Mouse (Mus musculus) myocyte (in vitro differentiated cells): ENCODE data around the gene Wdr74. TPM values are rescaled to one million over a fixed set of nuclear protein-coding genes. Genes with fewer than 3 reads are reported as not detected.
A peak's percentile ranks its signal among the peaks of the same experiment; 100 is the strongest.
"Not testable (repeated sequence)": the region's sequence is repeated elsewhere in the genome, so short reads cannot be mapped to it uniquely, and the experiment has no call there.

Experiments
- H3K27me3 ChIP-seq: one replicate; pipeline ENCODE4 v1.6.1; 2011; ENCODE audit not compliant: control insufficient read depth, insufficient read depth, insufficient read length
- H3K36me3 ChIP-seq: one replicate; pipeline ENCODE4 v1.6.1; 2011; ENCODE audit not compliant: control insufficient read depth, insufficient read depth
- H3K4me2 ChIP-seq: one replicate; pipeline ENCODE4 v1.6.1; 2011; ENCODE audit warnings: low read depth, control low read depth
- H3K4me3 ChIP-seq: one replicate; pipeline ENCODE4 v1.5.1; 2011; ENCODE audit warnings: mild to moderate bottlenecking, control low read depth, moderate library complexity
- H3K79me2 ChIP-seq: one replicate; pipeline ENCODE4 v1.6.1; 2011; ENCODE audit not compliant: control insufficient read depth, insufficient read depth
- H3ac ChIP-seq: one replicate; pipeline ENCODE4 v1.6.1; 2011; ENCODE audit not compliant: control insufficient read depth, insufficient read length
- CEBPB ChIP-seq: IDR thresholded peaks from 2 replicates; pipeline ENCODE4 v1.6.1; 2011; ENCODE audit warnings: mild to moderate bottlenecking, moderate library complexity; ENCODE audit not compliant: poor library complexity, insufficient read depth, severe bottlenecking
- E2F4 ChIP-seq: IDR thresholded peaks from one replicate; pipeline ENCODE4 v1.6.1; 2011; ENCODE audit warnings: mild to moderate bottlenecking, control low read depth, moderate library complexity; ENCODE audit not compliant: insufficient read depth
- MAX ChIP-seq: IDR thresholded peaks from one replicate; pipeline ENCODE4 v1.6.1; 2011; ENCODE audit warnings: low read depth, mild to moderate bottlenecking, control low read depth
- MYOD1 ChIP-seq, 3 experiments: IDR thresholded peaks; one replicate each; pipeline ENCODE4 v1.6.1; 2011; ENCODE audit warnings: control low read depth in 2 of 3, low read depth in 2 of 3, mild to moderate bottlenecking in 2 of 3, moderate library complexity in 1 of 3; ENCODE audit not compliant: insufficient read length in 2 of 3, control insufficient read depth in 1 of 3
- MYOG ChIP-seq, 3 experiments: IDR thresholded peaks; one replicate each; pipeline ENCODE4 v1.6.1; 2011; ENCODE audit warnings: control low read depth in 2 of 3, low read depth in 2 of 3, mild to moderate bottlenecking in 2 of 3; ENCODE audit not compliant: insufficient read length in 2 of 3, control insufficient read depth in 1 of 3, insufficient read depth in 1 of 3
- POLR2A ChIP-seq: IDR thresholded peaks from one replicate; pipeline ENCODE4 v1.6.1; 2011; ENCODE audit warnings: low read depth, mild to moderate bottlenecking, control low read depth, moderate library complexity; ENCODE audit not compliant: insufficient read length
- POLR2AphosphoS2 ChIP-seq: IDR thresholded peaks from one replicate; pipeline ENCODE4 v1.6.1; 2011; ENCODE audit warnings: low read depth, control low read depth; ENCODE audit not compliant: insufficient read length
- REST ChIP-seq: IDR thresholded peaks from one replicate; pipeline ENCODE4 v1.6.1; 2011; ENCODE audit warnings: mild to moderate bottlenecking, control low read depth, moderate library complexity; ENCODE audit not compliant: insufficient read depth, insufficient read length
- SRF ChIP-seq: IDR thresholded peaks from one replicate; pipeline ENCODE4 v1.6.1; 2011; ENCODE audit warnings: low read depth; ENCODE audit not compliant: control insufficient read depth, insufficient read length
- TCF12 ChIP-seq: IDR thresholded peaks from one replicate; pipeline ENCODE4 v1.6.1; 2011; ENCODE audit warnings: mild to moderate bottlenecking, control low read depth; ENCODE audit not compliant: poor library complexity, insufficient read depth, severe bottlenecking
- TCF3 ChIP-seq: IDR thresholded peaks from one replicate; pipeline ENCODE4 v1.6.1; 2011; ENCODE audit warnings: low read depth, control low read depth; ENCODE audit not compliant: insufficient read length
- USF1 ChIP-seq: IDR thresholded peaks from one replicate; pipeline ENCODE4 v1.6.1; 2011; ENCODE audit warnings: low read depth, mild to moderate bottlenecking, control low read depth, moderate library complexity
- polyA plus RNA-seq: library from polyadenylated mRNA; unstranded; fragments of >200 nt; fragmentation: generic; extraction: Trizol; gene quantifications from one replicate; pipeline ENCODE4 v1.2.1, GENCODE M21; 2012; ENCODE audit warnings: missing spikeins

Wdr74 gene
- polyA plus RNA-seq, 1 experiment: 109 TPM

DNA sequence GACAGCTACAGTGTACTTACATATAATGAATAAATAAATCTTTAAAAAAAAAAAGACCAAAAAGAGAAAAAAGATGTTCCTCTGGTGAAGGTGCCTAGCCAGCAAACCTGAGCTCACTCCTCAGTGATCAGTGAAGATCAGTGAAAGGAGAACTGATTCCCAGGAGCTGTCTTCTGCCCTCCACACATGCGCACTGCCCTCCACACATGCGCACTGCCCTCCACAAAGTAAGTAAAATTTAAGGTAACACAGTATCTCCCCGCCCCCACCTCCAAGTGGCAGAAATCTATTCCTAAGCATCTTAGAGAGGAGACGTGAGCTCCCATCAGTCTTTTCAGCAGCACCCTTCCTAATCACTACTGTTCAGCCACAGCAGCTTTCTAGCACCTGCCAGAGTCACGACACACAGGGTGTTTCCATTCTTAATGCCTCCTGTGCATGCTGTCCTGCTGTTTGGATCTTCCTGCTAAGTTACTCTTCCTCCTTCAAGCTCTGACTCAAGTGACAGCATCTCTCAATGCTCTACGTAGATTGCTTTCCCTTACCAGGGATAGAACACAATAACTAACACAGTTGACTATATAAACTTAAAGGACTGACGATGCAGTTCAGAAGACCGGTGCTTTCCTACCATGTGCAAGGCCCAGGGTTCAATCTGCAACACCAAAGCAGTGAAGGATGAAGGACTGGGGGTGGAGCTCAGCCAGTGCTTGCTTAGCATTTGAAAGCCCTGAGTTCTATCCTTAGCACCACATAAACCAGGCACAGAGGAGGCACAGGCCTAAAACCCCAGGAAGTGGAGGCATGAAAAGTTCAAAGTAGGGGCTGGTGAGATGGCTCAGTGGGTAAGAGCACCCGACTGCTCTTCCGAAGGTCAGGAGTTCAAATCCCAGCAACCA, 19.5 kb upstream of the Wdr74 start:
- H3K36me3 ChIP-seq: peaks cover 15% of the 10 kb centered on the region
- no peak overlapping the region for H3ac ChIP-seq
- no peaks in the 10 kb centered on the region for H3K27me3 ChIP-seq
- H3K4me2 ChIP-seq: no peak overlapping the region
- TF ChIP-seq POLR2A (no peak), CEBPB (no peak), MAX (no peak), USF1 (no peak), TCF3 (no peak), MYOG (IDR thresholded peaks at IDR 0.05; ENCODE audit: control insufficient read depth in 1 of 3, insufficient read depth in 1 of 3, insufficient read length in 2 of 3, low read depth in 2 of 3) (no peak), SRF (no peak), REST (no peak), TCF12 (no peak), POLR2AphosphoS2 (no peak), MYOD1 (IDR thresholded peaks at IDR 0.05; ENCODE audit: control insufficient read depth in 1 of 3, insufficient read length in 2 of 3, low read depth in 2 of 3) (no peak), E2F4 (no peak)
- peaks cover 73% of the 10 kb centered on the region for H3K79me2 ChIP-seq
- H3K4me3 ChIP-seq: no peak overlapping the region

GRCm38 (mm10) chr19:8716767-8717475, 18.7 kb upstream of the Wdr74 start:
- no peak overlapping the region for H3ac ChIP-seq
- peaks cover 73% of the 10 kb centered on the region for H3K79me2 ChIP-seq
- no peak overlapping the region for H3K4me3 ChIP-seq
- H3K4me2 ChIP-seq: no peak overlapping the region
- H3K36me3 ChIP-seq: peaks cover 7% of the 10 kb centered on the region
- no peaks in the 10 kb centered on the region for H3K27me3 ChIP-seq
- no peak for TF ChIP-seq POLR2AphosphoS2
- TF ChIP-seq TCF3: no peak
- no peak for TF ChIP-seq SRF
- no peak for TF ChIP-seq REST
- TF ChIP-seq USF1: no peak
- TF ChIP-seq POLR2A: no peak
- TF ChIP-seq MAX: no peak
- TF ChIP-seq MYOD1 (IDR thresholded peaks at IDR 0.05; ENCODE audit: control insufficient read depth in 1 of 3, insufficient read length in 2 of 3, low read depth in 2 of 3): no peak
- no peak for TF ChIP-seq E2F4
- no peak for TF ChIP-seq TCF12
- no peak for TF ChIP-seq CEBPB
- TF ChIP-seq MYOG (IDR thresholded peaks at IDR 0.05; ENCODE audit: control insufficient read depth in 1 of 3, insufficient read depth in 1 of 3, insufficient read length in 2 of 3, low read depth in 2 of 3): no peak

DNA sequence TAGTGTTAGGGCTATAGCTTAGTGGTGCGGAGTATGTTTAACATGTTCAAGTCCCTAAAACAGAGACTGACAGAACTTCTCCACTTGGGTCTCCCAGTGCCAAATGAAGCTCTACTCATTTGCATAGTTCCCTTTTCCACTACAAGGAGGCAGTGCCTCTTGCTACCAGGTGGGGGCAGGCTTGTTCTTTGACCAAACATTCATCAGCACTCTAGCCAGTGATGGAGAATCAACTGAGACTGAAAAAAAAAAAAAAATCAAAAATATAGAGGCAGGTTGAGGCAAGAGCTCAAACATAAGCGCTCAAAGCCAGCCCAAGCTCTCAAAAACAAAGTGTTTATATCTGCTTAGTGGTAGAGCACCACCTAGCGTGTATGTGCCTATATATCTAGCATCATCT, 17.3 kb upstream of the Wdr74 start:
- no peaks in the 10 kb centered on the region for H3K27me3 ChIP-seq
- no peak overlapping the region for H3K4me2 ChIP-seq
- peaks cover 70% of the 10 kb centered on the region for H3K79me2 ChIP-seq
- H3K36me3 ChIP-seq: no peaks in the 10 kb centered on the region
- H3ac ChIP-seq: no peak overlapping the region
- no peak overlapping the region for H3K4me3 ChIP-seq
- TF ChIP-seq MYOD1 (IDR thresholded peaks at IDR 0.05; ENCODE audit: control insufficient read depth in 1 of 3, insufficient read length in 2 of 3, low read depth in 2 of 3) (no peak), TCF12 (no peak), REST (no peak), MAX (no peak), POLR2AphosphoS2 (no peak), POLR2A (no peak), TCF3 (no peak), MYOG (IDR thresholded peaks at IDR 0.05; ENCODE audit: control insufficient read depth in 1 of 3, insufficient read depth in 1 of 3, insufficient read length in 2 of 3, low read depth in 2 of 3) (no peak), CEBPB (no peak), E2F4 (no peak)

DNA sequence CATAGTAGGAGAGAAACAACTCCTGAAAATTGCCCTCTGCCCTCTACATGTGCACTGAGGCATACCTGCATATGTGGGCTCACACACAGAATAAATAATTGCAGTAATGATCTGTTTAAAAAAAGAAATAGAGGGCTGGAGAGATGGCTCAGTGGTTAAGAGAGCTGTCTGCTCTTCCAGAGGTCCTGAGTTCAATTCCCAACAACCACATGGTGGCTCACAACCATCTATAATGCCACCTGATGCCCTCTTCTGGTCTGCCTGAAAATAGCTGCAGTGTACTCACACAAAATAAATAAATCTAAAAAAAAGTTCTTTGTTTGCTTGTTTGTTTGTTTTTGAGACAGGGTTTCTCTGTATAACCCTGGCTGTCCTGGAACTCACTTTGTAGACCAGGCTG, 16.6 kb upstream of the Wdr74 start:
- H3K79me2 ChIP-seq: peaks cover 70% of the 10 kb centered on the region
- not testable (repeated sequence) for H3K4me3 ChIP-seq, H3K4me2 ChIP-seq, H3K27me3 ChIP-seq, H3ac ChIP-seq, H3K36me3 ChIP-seq

DNA sequence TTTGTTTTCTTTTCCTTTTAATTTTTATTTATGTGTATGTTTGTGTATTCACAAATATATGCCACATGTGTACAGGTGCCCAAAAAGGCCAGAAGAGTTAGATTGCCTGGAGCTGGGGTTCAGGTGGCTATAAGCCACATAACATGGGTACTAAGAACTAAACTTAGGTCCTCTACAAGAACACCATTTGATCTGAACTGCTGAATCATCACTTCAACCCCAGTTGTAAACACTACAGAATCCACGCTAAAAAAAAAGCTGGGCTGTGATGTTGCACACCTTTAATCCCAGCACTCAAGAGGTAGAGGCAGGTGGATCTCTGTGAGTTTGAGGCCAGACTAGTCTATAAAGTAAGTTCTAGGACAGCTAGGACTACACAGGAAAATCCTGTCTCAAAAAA, 14.2 kb upstream of the Wdr74 start:
- Histone ChIP-seq H3K27me3 (no peaks in the 10 kb centered on the region), H3ac (no peak overlapping the region), H3K36me3 (peaks cover 27% of the 10 kb centered on the region), H3K4me2 (peak overlapping the region; percentile 67), H3K79me2 (peaks cover 68% of the 10 kb centered on the region), H3K4me3 (no peak overlapping the region)
- TF ChIP-seq CEBPB: no peak
